Mouse (Mus musculus) MEL (cell line): ENCODE measurements around the gene Lrrc46.

Experiments
- CHD1 ChIP-seq: IDR thresholded peaks from 2 replicates; pipeline ENCODE4 v1.6.1; 2012; ENCODE audit warnings: low read depth, mild to moderate bottlenecking, inconsistent platforms, low read length, improper control_type of control experiment
- CHD2 ChIP-seq: IDR thresholded peaks from 2 replicates; pipeline ENCODE4 v1.6.1; 2011; ENCODE audit warnings: low read length, improper control_type of control experiment
- CTCF ChIP-seq, 3 experiments: IDR thresholded peaks in 2 of 3; conservative IDR thresholded peaks in 1 of 3; 2 replicates each; pipeline ENCODE4 v1.5.1; 2011 to 2012; ENCODE audit warnings: low read length in 3 of 3, low read depth in 2 of 3, mild to moderate bottlenecking in 2 of 3, improper control_type of control experiment in 1 of 3, inconsistent platforms in 1 of 3, mixed read lengths in 1 of 3, moderate library complexity in 1 of 3; ENCODE audit not compliant: control insufficient read depth in 1 of 3, insufficient read depth in 1 of 3, poor library complexity in 1 of 3, severe bottlenecking in 1 of 3
- E2F4 ChIP-seq: IDR thresholded peaks from 2 replicates; pipeline ENCODE4 v1.6.1; 2011; ENCODE audit warnings: low read depth, low read length, improper control_type of control experiment, borderline replicate concordance
- ELF1 ChIP-seq: IDR thresholded peaks from 2 replicates; pipeline ENCODE4 v1.6.1; 2014; ENCODE audit warnings: low read depth, mild to moderate bottlenecking, inconsistent platforms, low read length, improper control_type of control experiment, moderate library complexity
- GATA1 ChIP-seq: IDR thresholded peaks from 2 replicates; pipeline ENCODE4 v1.6.1; 2011; ENCODE audit warnings: low read depth, low read length, improper control_type of control experiment
- JUND ChIP-seq: IDR thresholded peaks from 2 replicates; pipeline ENCODE4 v1.6.1; 2011; ENCODE audit warnings: low read depth, mild to moderate bottlenecking, improper control_type of control experiment, low read length
- MAFK ChIP-seq: IDR thresholded peaks from 2 replicates; pipeline ENCODE4 v1.6.1; 2011; ENCODE audit warnings: low read depth, mild to moderate bottlenecking, low read length, improper control_type of control experiment, borderline replicate concordance
- MAX ChIP-seq: IDR thresholded peaks from 2 replicates; pipeline ENCODE4 v1.6.1; 2011; ENCODE audit warnings: low read length, improper control_type of control experiment
- POLR2A ChIP-seq, 2 experiments: IDR thresholded peaks; 2 replicates each; pipeline ENCODE4 v1.6.1; 2011 to 2012; ENCODE audit warnings: low read length in 2 of 2, mild to moderate bottlenecking in 2 of 2, control low read depth in 1 of 2, improper control_type of control experiment in 1 of 2, low read depth in 1 of 2, moderate library complexity in 1 of 2; ENCODE audit not compliant: control insufficient read depth in 1 of 2, insufficient read depth in 1 of 2, poor library complexity in 1 of 2
- POLR2AphosphoS2 ChIP-seq: IDR thresholded peaks from 2 replicates; pipeline ENCODE4 v1.6.1; 2011; ENCODE audit warnings: low read length, improper control_type of control experiment
- RCOR1 ChIP-seq: IDR thresholded peaks from 2 replicates; pipeline ENCODE4 v1.6.1; 2012; ENCODE audit warnings: low read depth, mild to moderate bottlenecking, inconsistent platforms, low read length, improper control_type of control experiment
- TBP ChIP-seq: IDR thresholded peaks from 2 replicates; pipeline ENCODE4 v1.8.0; 2011; ENCODE audit warnings: low read depth, low read length, improper control_type of control experiment
- UBTF ChIP-seq: IDR thresholded peaks from 2 replicates; pipeline ENCODE4 v1.6.1; 2012; ENCODE audit warnings: low read depth, mild to moderate bottlenecking, inconsistent platforms, low read length, improper control_type of control experiment, moderate library complexity, borderline replicate concordance; ENCODE audit not compliant: insufficient read depth

DNA sequence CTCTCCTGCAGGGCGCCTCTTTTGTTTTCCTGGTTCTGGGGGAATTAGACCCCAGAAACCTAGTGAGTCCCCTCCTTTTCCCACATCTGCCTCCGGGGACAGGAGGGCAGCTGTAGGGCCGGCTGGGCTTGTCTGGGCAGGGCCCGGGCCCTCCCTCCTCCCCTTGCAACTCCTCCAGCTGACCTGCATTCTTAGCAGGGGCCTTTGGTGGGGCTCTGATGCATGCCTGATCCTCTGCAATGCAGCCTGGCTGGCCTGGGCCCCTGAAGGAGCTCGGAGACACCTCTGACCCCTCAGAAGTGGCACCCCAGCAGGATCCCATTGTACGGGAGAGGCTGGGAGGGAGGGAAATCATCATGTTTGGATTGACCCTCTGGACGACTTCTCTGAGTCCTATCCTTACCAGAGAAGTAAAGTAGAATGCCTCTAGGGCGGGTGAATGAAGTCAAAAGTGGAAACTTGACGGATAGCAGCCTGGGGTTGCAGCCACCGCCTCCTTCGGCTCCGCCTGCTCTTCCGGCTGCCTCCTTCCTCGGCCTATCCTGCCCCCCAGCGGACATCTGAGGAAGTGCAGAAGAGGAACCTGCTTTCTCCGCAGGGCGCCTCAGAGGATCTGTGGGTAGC, 15.4 kb downstream of the Lrrc46 start:
- TF ChIP-seq CTCF (IDR thresholded peaks at IDR 0.05 in 2 of 3, conservative IDR thresholded peaks at IDR 0.05 in 1 of 3; ENCODE audit: control insufficient read depth in 1 of 3, insufficient read depth in 1 of 3, low read depth in 2 of 3, low read length in 3 of 3, poor library complexity in 1 of 3, severe bottlenecking in 1 of 3) (peak; percentile 92 to 100 (median 99)), POLR2A (IDR thresholded peaks at IDR 0.05; ENCODE audit: control insufficient read depth in 1 of 2, insufficient read depth in 1 of 2, low read depth in 1 of 2, low read length in 2 of 2, poor library complexity in 1 of 2) (peak in 1 of 2 experiments; percentile 70; a peak in 2 of 4 replicates), TBP (peak; percentile 44; the same call in 1 of the 2 replicates), JUND (no peak), POLR2AphosphoS2 (no peak), E2F4 (no peak), MAFK (no peak), ELF1 (peak; percentile 90), CHD2 (no peak), CHD1 (no peak), UBTF (no peak), GATA1 (no peak), RCOR1 (peak; percentile 64), MAX (no peak)
